Mouse (Mus musculus) liver, embryonic 14.5 days (tissue): ENCODE results near the gene Hepacam2.

Experiments
- CTCF ChIP-seq: IDR thresholded peaks from 2 replicates; pipeline ENCODE4 v1.5.1; 2016; ENCODE audit warnings: antibody characterized with exemption, low read depth, control low read depth
- EP300 ChIP-seq: IDR thresholded peaks from 2 replicates; pipeline ENCODE4 v1.6.1; 2016; ENCODE audit warnings: antibody characterized with exemption, low read depth

DNA sequence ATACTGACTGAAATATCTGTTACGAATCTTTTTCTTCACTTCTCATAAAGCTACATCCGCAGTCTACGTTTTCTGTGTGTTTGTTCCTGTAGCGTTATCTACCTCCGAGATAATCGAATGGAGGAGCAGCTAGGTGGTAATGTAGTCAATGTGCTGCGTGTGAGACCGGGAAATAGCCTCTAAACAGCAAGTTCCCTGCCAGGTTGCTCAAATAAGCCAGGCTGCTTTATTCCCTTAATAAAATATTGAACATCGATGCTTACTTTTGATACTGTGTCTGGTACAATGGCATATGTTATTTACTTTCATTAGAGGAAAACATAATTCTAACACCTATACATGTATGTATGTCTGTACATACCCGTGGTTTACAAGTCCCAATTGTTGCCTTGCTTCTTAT, 13.0 kb upstream of the Hepacam2 start:
- TF ChIP-seq CTCF, result no peak
- no peak for TF ChIP-seq EP300
